Mouse (Mus musculus): Measurements from ENCODE around the gene Ms4a14.

GRCm38 (mm10) chr19:11362002-11362401, 47.7 kb upstream of the Ms4a14 start:
- TF ChIP-seq POLR2A (IDR thresholded peaks at IDR 0.05; ENCODE audit: control insufficient read depth in 1 of 2, insufficient read depth in 1 of 2, low read depth in 1 of 2, low read length in 2 of 2, poor library complexity in 1 of 2): no peak
- no peak for TF ChIP-seq EP300 (IDR thresholded peaks at IDR 0.05; ENCODE audit: low read depth in 1 of 2, low read length in 2 of 2)
- no peak for TF ChIP-seq CTCF (IDR thresholded peaks at IDR 0.05 in 2 of 3, conservative IDR thresholded peaks at IDR 0.05 in 1 of 3; ENCODE audit: control insufficient read depth in 1 of 3, insufficient read depth in 1 of 3, low read depth in 2 of 3, low read length in 3 of 3, poor library complexity in 1 of 3, severe bottlenecking in 1 of 3)
- TF ChIP-seq NELFE (IDR thresholded peaks at IDR 0.05; ENCODE audit: low read depth, low read length): no peak
- TF ChIP-seq USF2 (IDR thresholded peaks at IDR 0.05; ENCODE audit: borderline replicate concordance in 1 of 2, insufficient read depth in 1 of 2, low read depth in 1 of 2, low read length in 2 of 2): no peak
- no peak for TF ChIP-seq MAFK (IDR thresholded peaks at IDR 0.05; ENCODE audit: borderline replicate concordance, low read depth, low read length)
- no peak for TF ChIP-seq HCFC1 (IDR thresholded peaks at IDR 0.05; ENCODE audit: low read depth, low read length)
- TF ChIP-seq ZNF384 (IDR thresholded peaks at IDR 0.05; ENCODE audit: low read depth, low read length): no peak
- no peak for TF ChIP-seq ZMIZ1 (IDR thresholded peaks at IDR 0.05; ENCODE audit: low read depth, low read length)
- no peak for TF ChIP-seq MXI1 (IDR thresholded peaks at IDR 0.05; ENCODE audit: low read depth, low read length)
- TF ChIP-seq TCF12 (IDR thresholded peaks at IDR 0.05; ENCODE audit: low read depth, low read length): no peak
- no peak for TF ChIP-seq MAX (IDR thresholded peaks at IDR 0.05; ENCODE audit: low read length)
